Mouse (Mus musculus) bone marrow, adult 2 months (tissue): ENCODE results near the gene Csrnp3.

Experiments used
- CTCF ChIP-seq: fragments of 200-500 bp; IDR thresholded peaks from 2 replicates; pipeline ENCODE4 v1.5.1; 2011; ENCODE audit warnings: low read length, control low read depth; ENCODE audit not compliant: control insufficient read depth, insufficient read depth
- POLR2A ChIP-seq: fragments of 200-500 bp; IDR thresholded peaks from 2 replicates; pipeline ENCODE4 v1.6.1; 2011; ENCODE audit warnings: low read depth, mild to moderate bottlenecking, control low read depth, low read length, borderline replicate concordance; ENCODE audit not compliant: control insufficient read depth

- TF ChIP-seq CTCF (no peak), POLR2A (no peak)
These were observed at the start of gene Csrnp3 for GRCm38 (mm10) chr2:65845551-65845950.
